8 mouse cellular contexts compared by ENCODE assay signal in genomic region chr11:76946203-76946585, GRCm38 (mm10). TPM values are rescaled to one million over a fixed set of nuclear protein-coding genes. Genes with fewer than 3 reads are reported as not detected.
A peak's percentile ranks its signal among the peaks of the same experiment; 100 is the strongest.
DNase-seq lines count a peak whose midpoint lies in the region; ATAC-seq and TF ChIP-seq lines count a peak whose summit lies in the region.

No protein-coding gene starts in this region.

- no peak overlapping the region; the same call in 1 of the 2 replicates for H3K27ac ChIP-seq in left cerebral cortex, adult 2 months
- H3K27ac ChIP-seq in hindbrain, embryonic 16.5 days (ENCODE audit: low read depth, low read length) = no peak overlapping the region; the same call in 1 of the 2 replicates
- no peak overlapping the region for H3K27ac ChIP-seq in midbrain, embryonic 12.5 days (replicated peaks)

- no peak for TF ChIP-seq CTCF in left cerebral cortex, adult 2 months (IDR thresholded peaks at IDR 0.05)

- intact Hi-C loops in left cerebral cortex, adult 2 months (cut with DNase I) = loop anchor here (5.0 kb wide), 2 partner anchors 139 to 154 kb away; no protein-coding TSS in a partner anchor
- intact Hi-C loops in left cerebral cortex, postnatal 14 days (cut with DNase I) = loop anchor here (10.0 kb wide), 1 partner anchor 151 kb away; no protein-coding TSS in a partner anchor

- H3K9ac ChIP-seq in hindbrain, embryonic 16.5 days (ENCODE audit: low read depth, low read length) = peak overlapping the region; percentile 93
- H3K9ac ChIP-seq in midbrain, embryonic 12.5 days (replicated peaks) = peak overlapping the region; percentile 88

- no peaks in the 10 kb centered on the region for H3K9me3 ChIP-seq in hindbrain, embryonic 16.5 days (ENCODE audit: control insufficient read depth, low read length)
- no peaks in the 10 kb centered on the region for H3K9me3 ChIP-seq in midbrain, embryonic 12.5 days

- DNase-seq in left cerebral cortex, adult 2 months (ENCODE audit: extremely low spot score in 1 of 2, low spot score in 2 of 2) = no peak
- no peak for DNase-seq in left cerebral cortex, postnatal 14 days (ENCODE audit: low spot score in 2 of 2)
- peak; percentile 23 for DNase-seq in MN1 (ENCODE audit: low spot score)
- peak; percentile 37 for DNase-seq in embryo, embryonic 11 days
- DNase-seq in urinary bladder, postnatal 10 days (ENCODE audit: low spot score) = no peak
- no peak for DNase-seq in layer of hippocampus, adult 9-10 months (ENCODE audit: low spot score)

- 2% methylated on average over 8 of the region's 8 CpGs for WGBS in hindbrain, embryonic 16.5 days
- WGBS in midbrain, embryonic 12.5 days = 4% methylated on average over 8 of the region's 8 CpGs

- ATAC-seq in hindbrain, embryonic 16.5 days = 0 out of 2 replicates have a peak, but pooled peaks have one; percentile 30
- peak; percentile 27; the same call in 1 of the 2 replicates for ATAC-seq in midbrain, embryonic 12.5 days (ENCODE audit: low FRiP score, low read depth)

- peaks cover 4% of the 10 kb centered on the region for H3K36me3 ChIP-seq in hindbrain, embryonic 16.5 days (ENCODE audit: control insufficient read depth, insufficient read depth, low read length)
- H3K36me3 ChIP-seq in midbrain, embryonic 12.5 days = peaks cover 16% of the 10 kb centered on the region

- H3K4me1 ChIP-seq in hindbrain, embryonic 16.5 days (ENCODE audit: control insufficient read depth, insufficient read depth, low read depth, low read length) = peaks cover 10% of the 10 kb centered on the region
- H3K4me1 ChIP-seq in midbrain, embryonic 12.5 days = peaks cover 14% of the 10 kb centered on the region

- H3K4me3 ChIP-seq in left cerebral cortex, adult 2 months = peak overlapping the region; percentile 82
- H3K4me3 ChIP-seq in hindbrain, embryonic 16.5 days (ENCODE audit: low read length) = peak overlapping the region; percentile 89
- H3K4me3 ChIP-seq in midbrain, embryonic 12.5 days = peak overlapping the region; percentile 87

- no peaks in the 10 kb centered on the region for H3K27me3 ChIP-seq in hindbrain, embryonic 16.5 days (replicated peaks; ENCODE audit: control insufficient read depth, insufficient read depth, low read length)
- H3K27me3 ChIP-seq in midbrain, embryonic 12.5 days = no peaks in the 10 kb centered on the region

- H3K4me2 ChIP-seq in hindbrain, embryonic 16.5 days (ENCODE audit: low read length) = peak overlapping the region; percentile 91
- H3K4me2 ChIP-seq in midbrain, embryonic 12.5 days (replicated peaks) = peak overlapping the region; percentile 84

RNA-seq across cellular contexts. Expression of gene Blmh, which starts 21.6 kb away (rescaled TPM):
- total RNA-seq in left cerebral cortex, adult 2 months (2021) = 10 to 100 TPM; 52.4 to 58.8 TPM
- 10 to 100 TPM; 71.9 to 79.7 TPM for total RNA-seq in left cerebral cortex, postnatal 14 days (2021)
- polyA plus RNA-seq in hindbrain, embryonic 16.5 days (2015; fragmentation: Nextera tagmentation; extraction: Ambion mirVana) = 139 TPM in 2 replicates
- polyA plus RNA-seq in midbrain, embryonic 12.5 days (2016; fragmentation: Nextera tagmentation; extraction: Ambion mirVana) = 190 and 192 TPM in 2 replicates

RNA-seq across cellular contexts. Expression of gene Tmigd1, which starts 44.2 kb away (rescaled TPM):
- total RNA-seq in left cerebral cortex, adult 2 months (2021) = not detected
- not detected for total RNA-seq in left cerebral cortex, postnatal 14 days (2021)
- polyA plus RNA-seq in hindbrain, embryonic 16.5 days (2015; fragmentation: Nextera tagmentation; extraction: Ambion mirVana) = 0.19 TPM in 1 of 2 replicates, not detected in the other
- not detected in 2 replicates for polyA plus RNA-seq in midbrain, embryonic 12.5 days (2016; fragmentation: Nextera tagmentation; extraction: Ambion mirVana)

RNA-seq across cellular contexts. Expression of gene Slc6a4, which starts 52.2 kb away (rescaled TPM):
- total RNA-seq in left cerebral cortex, adult 2 months (2021) = under 1 TPM in 1 of 2 experiments, not detected in 1; 0.41 TPM
- total RNA-seq in left cerebral cortex, postnatal 14 days (2021) = not detected
- 10.3 and 14.0 TPM in 2 replicates for polyA plus RNA-seq in hindbrain, embryonic 16.5 days (2015; fragmentation: Nextera tagmentation; extraction: Ambion mirVana)
- polyA plus RNA-seq in midbrain, embryonic 12.5 days (2016; fragmentation: Nextera tagmentation; extraction: Ambion mirVana) = 0.63 and 0.80 TPM in 2 replicates

Comparison
In these comparisons a context has a peak if more than half of its experiments do, and no peak if none do; other contexts are left out.
1. DNase-seq: peak in MN1 (single experiment) and embryo, embryonic 11 days (single experiment); none in left cerebral cortex, adult 2 months (0 of 2), left cerebral cortex, postnatal 14 days (0 of 2), urinary bladder, postnatal 10 days (single experiment) and layer of hippocampus, adult 9-10 months (single experiment).
2. Peak in every context shown above with its lines, with median percentiles within 50 percentile points of each other: H3K4me3 ChIP-seq.